In the genomic region with DNA sequence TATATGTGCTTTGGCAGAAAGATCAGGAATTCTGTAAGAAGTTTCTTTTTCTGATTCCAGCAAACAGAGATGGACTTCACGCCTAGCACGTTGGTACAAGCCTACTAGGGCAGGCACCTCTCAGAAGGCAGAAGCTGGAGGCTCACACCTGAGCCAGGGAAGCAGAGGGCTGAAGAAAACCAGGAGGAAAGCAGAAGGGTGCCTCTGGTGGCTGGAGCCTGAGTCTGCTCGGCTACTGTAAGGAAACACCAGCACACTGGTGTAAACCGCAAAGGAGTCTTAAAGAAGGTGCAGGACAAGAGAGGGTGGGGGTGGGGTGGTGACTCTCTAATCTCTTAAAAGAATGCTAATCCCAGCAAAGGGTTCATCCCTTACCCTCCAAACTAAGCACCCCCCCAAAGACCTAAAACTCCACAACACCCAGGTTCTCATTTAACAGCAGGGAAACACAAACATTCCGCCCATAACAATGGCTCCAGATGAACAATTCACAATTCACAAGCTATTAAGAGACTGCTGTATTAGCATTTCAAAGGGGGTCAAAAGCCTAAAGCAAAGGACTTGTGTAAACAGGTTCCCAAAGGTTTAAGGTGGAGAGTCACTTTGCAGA, we compare ENCODE assay signal across 22 mouse cellular contexts. TPM values are rescaled to one million over a fixed set of nuclear protein-coding genes. Genes with fewer than 3 reads are reported as not detected.
A peak's percentile ranks its signal among the peaks of the same experiment; 100 is the strongest.
DNase-seq lines count a peak whose midpoint lies in the region; ATAC-seq and TF ChIP-seq lines count a peak whose summit lies in the region.
"Had no signal": no experiment of that assay in that cellular context is flagged by ENCODE, and none has a peak within 500 bp of the region (broad histone marks: within the 10 kb centered on the region; RNA-seq: fewer than 3 reads in every experiment).

No protein-coding gene starts in this region.

- no peak for TF ChIP-seq RAD21 in MEL (IDR thresholded peaks at IDR 0.05; ENCODE audit: low read depth, low read length)

- H3K9me3 ChIP-seq in kidney, postnatal 0 days (replicated peaks; ENCODE audit: low read length): no peaks in the 10 kb centered on the region
- no peaks in the 10 kb centered on the region for H3K9me3 ChIP-seq in kidney, embryonic 16.5 days (ENCODE audit: low read length)
- H3K9me3 ChIP-seq in E14TG2a.4 (ENCODE audit: low read length) (no peaks in the 10 kb centered on the region; the same call in 1 of the 2 replicates), MEL (replicated peaks; ENCODE audit: insufficient read depth, low read length) (no peaks in the 10 kb centered on the region)
- no peaks in the 10 kb centered on the region for H3K9me3 ChIP-seq in heart, embryonic 11.5 days (replicated peaks; ENCODE audit: control insufficient read depth, low read length)
- H3K9me3 ChIP-seq: embryonic facial prominence, embryonic 15.5 days; forebrain, embryonic 10.5 days; hindbrain, embryonic 15.5 days; limb, embryonic 10.5 days; liver, embryonic 12.5 days had no signal

- no peak overlapping the region for H3K4me3 ChIP-seq in kidney, postnatal 0 days (replicated peaks; ENCODE audit: low read depth, low read length)
- no peak overlapping the region for H3K4me3 ChIP-seq in kidney, embryonic 16.5 days (ENCODE audit: low read length)
- H3K4me3 ChIP-seq in E14TG2a.4 (replicated peaks; ENCODE audit: low read length) (no peak overlapping the region), MEL (ENCODE audit: control insufficient read depth in 1 of 2, insufficient read depth in 1 of 2, low read depth in 2 of 2, low read length in 2 of 2) (no peak overlapping the region)
- no peak overlapping the region for H3K4me3 ChIP-seq in heart, embryonic 11.5 days (ENCODE audit: low read depth, low read length)
- H3K4me3 ChIP-seq: embryonic facial prominence, embryonic 15.5 days; forebrain, embryonic 10.5 days; hindbrain, embryonic 15.5 days; limb, embryonic 10.5 days; liver, embryonic 12.5 days had no signal

- H3K36me3 ChIP-seq in kidney, postnatal 0 days (ENCODE audit: insufficient read depth, low read length): peaks cover 49% of the 10 kb centered on the region
- peaks cover 58% of the 10 kb centered on the region for H3K36me3 ChIP-seq in kidney, embryonic 16.5 days (ENCODE audit: insufficient read depth, low read length)
- H3K36me3 ChIP-seq in E14TG2a.4 (ENCODE audit: insufficient read depth, low read length) (peaks cover 92% of the 10 kb centered on the region), MEL (ENCODE audit: control insufficient read depth in 1 of 2, insufficient read depth in 2 of 2, low read length in 2 of 2) (peaks cover 0 to 35% of the 10 kb centered on the region in 2 experiments; a peak in 3 of 4 replicates)
- peaks cover 20% of the 10 kb centered on the region for H3K36me3 ChIP-seq in heart, embryonic 11.5 days (ENCODE audit: control insufficient read depth, insufficient read depth, low read length)

- 49% methylated on average over 5 of the region's 5 CpGs for WGBS in kidney, postnatal 0 days
- WGBS in kidney, embryonic 16.5 days: 47% methylated on average over 5 of the region's 5 CpGs
- 52% methylated on average over 5 of the region's 5 CpGs for WGBS in heart, embryonic 11.5 days (ENCODE audit: insufficient replicate concordance)

- TF ChIP-seq EP300 in MEL (IDR thresholded peaks at IDR 0.05; ENCODE audit: low read depth in 1 of 2, low read length in 2 of 2): no peak

- peak; percentile 54; the same call in 1 of the 2 replicates for TF ChIP-seq CTCF in kidney, postnatal 0 days (IDR thresholded peaks at IDR 0.05; ENCODE audit: low read depth)
- TF ChIP-seq CTCF in E14TG2a.4 (conservative IDR thresholded peaks at IDR 0.05; ENCODE audit: low read length): peak; percentile 26; the same call in 1 of the 2 replicates
- peak in 2 of 3 experiments; percentile 7 to 11; a peak in 1 of 6 replicates for TF ChIP-seq CTCF in MEL (IDR thresholded peaks at IDR 0.05 in 2 of 3, conservative IDR thresholded peaks at IDR 0.05 in 1 of 3; ENCODE audit: control insufficient read depth in 1 of 3, insufficient read depth in 1 of 3, low read depth in 2 of 3, low read length in 3 of 3, poor library complexity in 1 of 3, severe bottlenecking in 1 of 3)

- H3K9ac ChIP-seq in kidney, postnatal 0 days (ENCODE audit: low read depth, low read length): no peak overlapping the region
- H3K9ac ChIP-seq in kidney, embryonic 16.5 days (replicated peaks; ENCODE audit: low read length): no peak overlapping the region
- no peak overlapping the region for H3K9ac ChIP-seq in MEL (ENCODE audit: control insufficient read depth, low read depth, low read length, poor library complexity, severe bottlenecking)
- no peak overlapping the region for H3K9ac ChIP-seq in heart, embryonic 11.5 days (ENCODE audit: low read depth, low read length)
- H3K9ac ChIP-seq: embryonic facial prominence, embryonic 15.5 days; hindbrain, embryonic 15.5 days; liver, embryonic 12.5 days had no signal

- no peak overlapping the region for H3K4me2 ChIP-seq in kidney, postnatal 0 days (ENCODE audit: low read length)
- H3K4me2 ChIP-seq in kidney, embryonic 16.5 days (replicated peaks; ENCODE audit: low read depth, low read length): no peak overlapping the region
- H3K4me2 ChIP-seq in heart, embryonic 11.5 days: no peak overlapping the region
- H3K4me2 ChIP-seq: embryonic facial prominence, embryonic 15.5 days; hindbrain, embryonic 15.5 days; liver, embryonic 12.5 days had no signal

- no peak; the same call in 1 of the 2 replicates for ATAC-seq in kidney, postnatal 0 days (replicated peaks; ENCODE audit: low FRiP score, low read depth)
- no peak for ATAC-seq in kidney, embryonic 16.5 days (ENCODE audit: low FRiP score, low TSS enrichment)
- ATAC-seq in granulocyte monocyte progenitor cell, adult 5-6 weeks (replicated peaks; ENCODE audit: poor library complexity, severe bottlenecking): 0 out of 2 replicates have a peak, but pooled peaks have one; percentile 25
- ATAC-seq in heart, embryonic 11.5 days (replicated peaks; ENCODE audit: insufficient number of reproducible peaks, low FRiP score, low TSS enrichment): no peak
- ATAC-seq: liver, embryonic 12.5 days had no signal

- no peak for TF ChIP-seq POLR2A in MEL (IDR thresholded peaks at IDR 0.05; ENCODE audit: control insufficient read depth in 1 of 2, insufficient read depth in 1 of 2, low read depth in 1 of 2, low read length in 2 of 2, poor library complexity in 1 of 2)

- H3K4me1 ChIP-seq in kidney, postnatal 0 days (replicated peaks; ENCODE audit: insufficient read depth, low read length): no peaks in the 10 kb centered on the region
- no peaks in the 10 kb centered on the region for H3K4me1 ChIP-seq in kidney, embryonic 16.5 days (ENCODE audit: insufficient read depth, low read length)
- H3K4me1 ChIP-seq in E14TG2a.4 (replicated peaks; ENCODE audit: low read depth, low read length) (peaks cover 25% of the 10 kb centered on the region), MEL (ENCODE audit: control insufficient read depth in 1 of 2, insufficient read depth in 2 of 2, low read length in 2 of 2) (no peaks in the 10 kb centered on the region)
- peaks cover 3% of the 10 kb centered on the region; the same call in 1 of the 2 replicates for H3K4me1 ChIP-seq in heart, embryonic 11.5 days (ENCODE audit: control insufficient read depth, insufficient read depth, low read length)
- H3K4me1 ChIP-seq: embryonic facial prominence, embryonic 15.5 days; forebrain, embryonic 10.5 days; hindbrain, embryonic 15.5 days; limb, embryonic 10.5 days; liver, embryonic 12.5 days had no signal

- no peaks in the 10 kb centered on the region for H3K79me2 ChIP-seq in MEL (ENCODE audit: control insufficient read depth, insufficient read depth, low read length, poor library complexity)

- no peak overlapping the region for H3K27ac ChIP-seq in kidney, postnatal 0 days
- no peak overlapping the region for H3K27ac ChIP-seq in kidney, embryonic 16.5 days (ENCODE audit: low read length)
- H3K27ac ChIP-seq in MEL (ENCODE audit: control insufficient read depth, low read depth, low read length): no peak overlapping the region
- no peak overlapping the region for H3K27ac ChIP-seq in heart, embryonic 11.5 days (ENCODE audit: low read depth, low read length)
- H3K27ac ChIP-seq: embryonic facial prominence, embryonic 15.5 days; forebrain, embryonic 10.5 days; hindbrain, embryonic 15.5 days; limb, embryonic 10.5 days; liver, embryonic 12.5 days had no signal

- H3K27me3 ChIP-seq in kidney, postnatal 0 days (ENCODE audit: insufficient read depth, low read length): no peaks in the 10 kb centered on the region
- H3K27me3 ChIP-seq in kidney, embryonic 16.5 days (ENCODE audit: insufficient read depth, low read length): no peaks in the 10 kb centered on the region
- peaks cover 20% of the 10 kb centered on the region for H3K27me3 ChIP-seq in E14TG2a.4 (ENCODE audit: insufficient read depth, low read length)
- H3K27me3 ChIP-seq in MEL (ENCODE audit: control insufficient read depth in 1 of 2, insufficient read depth in 2 of 2, low read length in 2 of 2): no peaks in the 10 kb centered on the region
- no peaks in the 10 kb centered on the region for H3K27me3 ChIP-seq in heart, embryonic 11.5 days (ENCODE audit: control insufficient read depth, insufficient read depth, low read length)
- H3K27me3 ChIP-seq: embryonic facial prominence, embryonic 15.5 days; hindbrain, embryonic 15.5 days; liver, embryonic 12.5 days had no signal

- DNase-seq in kidney, postnatal 0 days (ENCODE audit: low spot score): no peak
- no peak for DNase-seq in MEL (ENCODE audit: low read depth, low spot score)
- no peak for DNase-seq in gastrocnemius, postnatal 10 days
- DNase-seq: adrenal gland, postnatal 36 days; cerebellum, postnatal 10 days; embryo, embryonic 11 days; gastrocnemius, postnatal 14 days; heart, postnatal 10 days; kidney, adult 2 months; layer of hippocampus, postnatal 36 days; right cerebral cortex, postnatal 14 days; thymus, postnatal 36 days had no signal

RNA-seq across cellular contexts. Expression of a gene that starts 7.0 kb away (rescaled TPM):
- polyA plus RNA-seq in kidney, postnatal 0 days (2015; fragmentation: Nextera tagmentation; extraction: Ambion mirVana): 6.0 and 13.1 TPM in 2 replicates
- polyA plus RNA-seq in kidney, embryonic 16.5 days (2015; fragmentation: Nextera tagmentation; extraction: Ambion mirVana): 1.3 and 2.3 TPM in 2 replicates
- total RNA-seq in MEL (2012; rRNA removed): 2.3 and 2.8 TPM in 2 replicates
- 10 to 100 TPM; 11.9 to 29.4 TPM for polyA plus RNA-seq in MEL (2012; ENCODE audit: insufficient read depth in 1 of 2, insufficient read length in 2 of 2, low read depth in 1 of 2, low replicate concordance in 2 of 2, missing spikeins in 1 of 2)
- 28.7 and 36.3 TPM in 2 replicates for total RNA-seq in granulocyte monocyte progenitor cell, adult 5-6 weeks (2014; fragmentation: Nextera tagmentation)
- 0.95 and 4.7 TPM in 2 replicates for total RNA-seq in granulocyte monocyte progenitor cell, adult 5-6 weeks (2017)
- 10 to 100 TPM; 28.4 to 33.5 TPM for total RNA-seq in gastrocnemius, postnatal 10 days (2021)
- polyA plus RNA-seq in heart, embryonic 11.5 days (2014; fragmentation: Nextera tagmentation; extraction: Ambion mirVana): 5.5 and 6.1 TPM in 2 replicates
- total RNA-seq: monocyte, adult 5-6 weeks had no signal

RNA-seq across cellular contexts. Expression of a gene that starts 16.3 kb away (rescaled TPM):
- 8.3 and 11.1 TPM in 2 replicates for polyA plus RNA-seq in kidney, postnatal 0 days (2015; fragmentation: Nextera tagmentation; extraction: Ambion mirVana)
- 16.7 and 18.6 TPM in 2 replicates for polyA plus RNA-seq in kidney, embryonic 16.5 days (2015; fragmentation: Nextera tagmentation; extraction: Ambion mirVana)
- 24.4 and 29.4 TPM in 2 replicates for total RNA-seq in MEL (2012; rRNA removed)
- polyA plus RNA-seq in MEL (2012; ENCODE audit: insufficient read depth in 1 of 2, insufficient read length in 2 of 2, low read depth in 1 of 2, low replicate concordance in 2 of 2, missing spikeins in 1 of 2): 10 to 100 TPM in 1 of 2 experiments, not detected in 1; 24.4 TPM
- total RNA-seq in granulocyte monocyte progenitor cell, adult 5-6 weeks (2014; fragmentation: Nextera tagmentation): 36.9 and 50.4 TPM in 2 replicates
- total RNA-seq in granulocyte monocyte progenitor cell, adult 5-6 weeks (2017): 38.6 and 39.8 TPM in 2 replicates
- total RNA-seq in gastrocnemius, postnatal 10 days (2021): 10 to 100 TPM; 14.6 to 19.5 TPM
- polyA plus RNA-seq in heart, embryonic 11.5 days (2014; fragmentation: Nextera tagmentation; extraction: Ambion mirVana): 17.2 and 19.4 TPM in 2 replicates

RNA-seq across cellular contexts. Expression of a gene that starts 16.5 kb away (rescaled TPM):
- 154 and 169 TPM in 2 replicates for polyA plus RNA-seq in kidney, postnatal 0 days (2015; fragmentation: Nextera tagmentation; extraction: Ambion mirVana)
- polyA plus RNA-seq in kidney, embryonic 16.5 days (2015; fragmentation: Nextera tagmentation; extraction: Ambion mirVana): 82.2 and 99.4 TPM in 2 replicates
- total RNA-seq in MEL (2012; rRNA removed): 35.4 and 49.0 TPM in 2 replicates
- 100 to 1,000 TPM in 1 of 2 experiments, 10 to 100 TPM in 1; 63.5 to 564 TPM for polyA plus RNA-seq in MEL (2012; ENCODE audit: insufficient read depth in 1 of 2, insufficient read length in 2 of 2, low read depth in 1 of 2, low replicate concordance in 2 of 2, missing spikeins in 1 of 2)
- total RNA-seq in granulocyte monocyte progenitor cell, adult 5-6 weeks (2014; fragmentation: Nextera tagmentation): 54.1 and 58.0 TPM in 2 replicates
- total RNA-seq in granulocyte monocyte progenitor cell, adult 5-6 weeks (2017): 46.7 and 54.9 TPM in 2 replicates
- 10 to 100 TPM; 49.7 to 54.9 TPM for total RNA-seq in gastrocnemius, postnatal 10 days (2021)
- polyA plus RNA-seq in heart, embryonic 11.5 days (2014; fragmentation: Nextera tagmentation; extraction: Ambion mirVana): 74.5 and 85.1 TPM in 2 replicates

RNA-seq across cellular contexts. Expression of a gene that starts 16.5 kb away (rescaled TPM):
- polyA plus RNA-seq in kidney, postnatal 0 days (2015; fragmentation: Nextera tagmentation; extraction: Ambion mirVana): 7.7 and 9.3 TPM in 2 replicates
- polyA plus RNA-seq in kidney, embryonic 16.5 days (2015; fragmentation: Nextera tagmentation; extraction: Ambion mirVana): 6.0 and 6.2 TPM in 2 replicates
- 4.2 and 5.1 TPM in 2 replicates for total RNA-seq in MEL (2012; rRNA removed)
- 1 to 10 TPM in 1 of 2 experiments, not detected in 1; 2.9 TPM for polyA plus RNA-seq in MEL (2012; ENCODE audit: insufficient read depth in 1 of 2, insufficient read length in 2 of 2, low read depth in 1 of 2, low replicate concordance in 2 of 2, missing spikeins in 1 of 2)
- total RNA-seq in granulocyte monocyte progenitor cell, adult 5-6 weeks (2014; fragmentation: Nextera tagmentation): 4.1 and 6.0 TPM in 2 replicates
- total RNA-seq in granulocyte monocyte progenitor cell, adult 5-6 weeks (2017): 3.2 and 3.7 TPM in 2 replicates
- total RNA-seq in gastrocnemius, postnatal 10 days (2021): 1 to 10 TPM; 3.5 to 4.3 TPM
- polyA plus RNA-seq in heart, embryonic 11.5 days (2014; fragmentation: Nextera tagmentation; extraction: Ambion mirVana): 4.1 and 4.5 TPM in 2 replicates
